In the genomic region with DNA sequence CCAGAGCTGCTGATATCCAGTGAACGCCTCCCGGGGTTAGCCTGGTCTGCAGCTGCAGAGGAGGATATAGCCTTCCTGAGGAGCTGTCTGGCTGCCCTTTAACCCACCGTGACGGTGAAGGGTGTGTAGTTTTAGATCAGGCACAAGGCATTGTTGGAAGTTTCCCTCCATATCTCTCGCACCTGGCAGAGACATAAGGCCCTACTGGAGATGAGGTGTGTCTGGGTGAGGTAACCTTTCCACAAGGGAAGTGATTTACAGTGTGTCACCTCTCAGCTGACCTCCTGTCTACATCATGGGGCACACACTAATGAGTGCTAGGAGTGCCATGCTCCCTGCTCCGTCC, we compare ENCODE assay signal across 8 mouse cellular contexts. TPM values are rescaled to one million over a fixed set of nuclear protein-coding genes. Genes with fewer than 3 reads are reported as not detected.
DNase-seq lines count a peak whose midpoint lies in the region; ATAC-seq lines count a peak whose summit lies in the region.

No protein-coding gene starts in this region.

- peaks cover 13% of the 10 kb centered on the region; the same call in 1 of the 2 replicates for H3K36me3 ChIP-seq in kidney, embryonic 15.5 days
- no peaks in the 10 kb centered on the region; the same call in 1 of the 2 replicates for H3K36me3 ChIP-seq in embryonic facial prominence, embryonic 11.5 days (replicated peaks; ENCODE audit: control insufficient read depth, insufficient read depth, low read depth, low read length)
- no peaks in the 10 kb centered on the region for H3K36me3 ChIP-seq in hindbrain, embryonic 15.5 days
- H3K36me3 ChIP-seq in midbrain, embryonic 16.5 days (ENCODE audit: control insufficient read depth, insufficient read depth, low read length) = peaks cover 3% of the 10 kb centered on the region

- DNase-seq in kidney, postnatal 25 days = no peak
- no peak for DNase-seq in embryonic facial prominence, embryonic 11.5 days (ENCODE audit: low spot score)
- DNase-seq in urinary bladder, postnatal 10 days (ENCODE audit: low spot score) = no peak
- DNase-seq in frontal cortex, postnatal 10 days (ENCODE audit: low spot score in 2 of 2) = no peak

- H3K27ac ChIP-seq in kidney, embryonic 15.5 days = peak overlapping the region; percentile 94
- no peak overlapping the region for H3K27ac ChIP-seq in embryonic facial prominence, embryonic 11.5 days (replicated peaks; ENCODE audit: low read depth, low read length)
- H3K27ac ChIP-seq in hindbrain, embryonic 15.5 days (replicated peaks) = peak overlapping the region; percentile 92
- H3K27ac ChIP-seq in midbrain, embryonic 16.5 days (ENCODE audit: low read length) = peak overlapping the region; percentile 40; the same call in 1 of the 2 replicates

- WGBS in kidney, embryonic 15.5 days = 64% methylated on average over 6 of the region's 6 CpGs
- 77% methylated on average over 6 of the region's 6 CpGs for whole genome bisulfite sequencing in embryonic facial prominence, embryonic 11.5 days
- 75% methylated on average over 6 of the region's 6 CpGs for WGBS in hindbrain, embryonic 15.5 days
- 79% methylated on average over 6 of the region's 6 CpGs for WGBS in midbrain, embryonic 16.5 days

- no peaks in the 10 kb centered on the region for H3K9me3 ChIP-seq in kidney, embryonic 15.5 days (replicated peaks)
- H3K9me3 ChIP-seq in embryonic facial prominence, embryonic 11.5 days (replicated peaks; ENCODE audit: control insufficient read depth, low read length) = no peaks in the 10 kb centered on the region
- no peaks in the 10 kb centered on the region for H3K9me3 ChIP-seq in hindbrain, embryonic 15.5 days
- H3K9me3 ChIP-seq in midbrain, embryonic 16.5 days (replicated peaks; ENCODE audit: control insufficient read depth, low read length, poor library complexity, severe bottlenecking) = no peaks in the 10 kb centered on the region

- H3K4me3 ChIP-seq in kidney, embryonic 15.5 days (replicated peaks) = peak overlapping the region; percentile 88
- H3K4me3 ChIP-seq in embryonic facial prominence, embryonic 11.5 days (ENCODE audit: low read depth, low read length) = no peak overlapping the region; the same call in 1 of the 2 replicates
- H3K4me3 ChIP-seq in hindbrain, embryonic 15.5 days = peak overlapping the region; percentile 85
- H3K4me3 ChIP-seq in midbrain, embryonic 16.5 days (ENCODE audit: low read depth, low read length) = peak overlapping the region; percentile 77; the same call in 1 of the 2 replicates

- no peaks in the 10 kb centered on the region for H3K27me3 ChIP-seq in kidney, embryonic 15.5 days
- no peaks in the 10 kb centered on the region for H3K27me3 ChIP-seq in embryonic facial prominence, embryonic 11.5 days (ENCODE audit: control insufficient read depth, insufficient read depth, low read length)
- no peaks in the 10 kb centered on the region for H3K27me3 ChIP-seq in hindbrain, embryonic 15.5 days
- no peaks in the 10 kb centered on the region for H3K27me3 ChIP-seq in midbrain, embryonic 16.5 days (ENCODE audit: control insufficient read depth, insufficient read depth, low read depth, low read length)

- no peak overlapping the region for H3K9ac ChIP-seq in kidney, embryonic 15.5 days
- no peak overlapping the region for H3K9ac ChIP-seq in embryonic facial prominence, embryonic 11.5 days (replicated peaks; ENCODE audit: low read length)
- H3K9ac ChIP-seq in hindbrain, embryonic 15.5 days = no peak overlapping the region
- no peak overlapping the region for H3K9ac ChIP-seq in midbrain, embryonic 16.5 days (ENCODE audit: low read depth, low read length)

- H3K4me1 ChIP-seq in kidney, embryonic 15.5 days = peaks cover 76% of the 10 kb centered on the region
- H3K4me1 ChIP-seq in embryonic facial prominence, embryonic 11.5 days (ENCODE audit: control insufficient read depth, insufficient read depth, low read length) = no peaks in the 10 kb centered on the region; the same call in 1 of the 2 replicates
- H3K4me1 ChIP-seq in hindbrain, embryonic 15.5 days (replicated peaks) = peaks cover 66% of the 10 kb centered on the region
- peaks cover 56% of the 10 kb centered on the region for H3K4me1 ChIP-seq in midbrain, embryonic 16.5 days (ENCODE audit: control insufficient read depth, insufficient read depth, low read length)

- no peak for ATAC-seq in kidney, embryonic 15.5 days (replicated peaks; ENCODE audit: low FRiP score)
- ATAC-seq in embryonic facial prominence, embryonic 11.5 days (replicated peaks; ENCODE audit: insufficient number of reproducible peaks, low FRiP score, low TSS enrichment, low read depth) = no peak
- no peak for ATAC-seq in hindbrain, embryonic 15.5 days (ENCODE audit: low FRiP score, low read depth)
- no peak for ATAC-seq in midbrain, embryonic 16.5 days
- ATAC-seq in granulocyte monocyte progenitor cell, adult 5-6 weeks (replicated peaks; ENCODE audit: poor library complexity, severe bottlenecking) = no peak

- peak overlapping the region; percentile 87 for H3K4me2 ChIP-seq in kidney, embryonic 15.5 days
- H3K4me2 ChIP-seq in embryonic facial prominence, embryonic 11.5 days (ENCODE audit: low read depth, low read length) = peak overlapping the region; percentile 93
- peak overlapping the region; percentile 89 for H3K4me2 ChIP-seq in hindbrain, embryonic 15.5 days
- peak overlapping the region; percentile 88 for H3K4me2 ChIP-seq in midbrain, embryonic 16.5 days (ENCODE audit: low read length)

RNA-seq across cellular contexts. Expression of a gene that starts 7.4 kb away (rescaled TPM):
- 17.6 and 18.2 TPM in 2 replicates for polyA plus RNA-seq in kidney, embryonic 15.5 days (2015; fragmentation: Nextera tagmentation; extraction: Ambion mirVana)
- 13.9 and 16.4 TPM in 2 replicates for polyA plus RNA-seq in embryonic facial prominence, embryonic 11.5 days (2014; fragmentation: Nextera tagmentation; extraction: Ambion mirVana)
- 34.4 and 38.4 TPM in 2 replicates for polyA plus RNA-seq in hindbrain, embryonic 15.5 days (2015; fragmentation: Nextera tagmentation; extraction: Ambion mirVana)
- 32.5 and 33.2 TPM in 2 replicates for polyA plus RNA-seq in midbrain, embryonic 16.5 days (2015; fragmentation: Nextera tagmentation; extraction: Ambion mirVana)
- total RNA-seq in granulocyte monocyte progenitor cell, adult 5-6 weeks (2014; fragmentation: Nextera tagmentation) = 0.49 and 0.90 TPM in 2 replicates
- 0.22 TPM in 1 of 2 replicates, not detected in the other for total RNA-seq in granulocyte monocyte progenitor cell, adult 5-6 weeks (2017)

RNA-seq across cellular contexts. Expression of a gene that starts 58.2 kb away (rescaled TPM):
- polyA plus RNA-seq in kidney, embryonic 15.5 days (2015; fragmentation: Nextera tagmentation; extraction: Ambion mirVana) = 71.7 and 81.2 TPM in 2 replicates
- polyA plus RNA-seq in embryonic facial prominence, embryonic 11.5 days (2014; fragmentation: Nextera tagmentation; extraction: Ambion mirVana) = 33.4 and 38.5 TPM in 2 replicates
- 102 and 114 TPM in 2 replicates for polyA plus RNA-seq in hindbrain, embryonic 15.5 days (2015; fragmentation: Nextera tagmentation; extraction: Ambion mirVana)
- 94.6 and 111 TPM in 2 replicates for polyA plus RNA-seq in midbrain, embryonic 16.5 days (2015; fragmentation: Nextera tagmentation; extraction: Ambion mirVana)
- total RNA-seq in granulocyte monocyte progenitor cell, adult 5-6 weeks (2014; fragmentation: Nextera tagmentation) = 21.7 and 29.6 TPM in 2 replicates
- 6.9 and 7.1 TPM in 2 replicates for total RNA-seq in granulocyte monocyte progenitor cell, adult 5-6 weeks (2017)
